Mouse (Mus musculus) CH12.LX (cell line): Measurements from ENCODE around the gene Rsph14.

ENCODE experiments used
- CTCF ChIP-seq, 2 experiments: IDR thresholded peaks in 1 of 2; conservative IDR thresholded peaks in 1 of 2; 2 replicates each; pipeline ENCODE4 v1.5.1; 2011 to 2012; ENCODE audit warnings: low read depth in 2 of 2, low read length in 2 of 2, improper control_type of control experiment in 1 of 2, inconsistent platforms in 1 of 2, mild to moderate bottlenecking in 1 of 2, moderate library complexity in 1 of 2
- MAX ChIP-seq: IDR thresholded peaks from 2 replicates; pipeline ENCODE4 v1.6.1; 2011; ENCODE audit warnings: low read length, improper control_type of control experiment
- NRF1 ChIP-seq: IDR thresholded peaks from 2 replicates; pipeline ENCODE4 v1.6.1; 2014; ENCODE audit warnings: low read depth, mild to moderate bottlenecking, inconsistent platforms, low read length, improper control_type of control experiment, moderate library complexity
- SIN3A ChIP-seq: IDR thresholded peaks from 2 replicates; pipeline ENCODE4 v1.6.1; 2012; ENCODE audit warnings: low read length, improper control_type of control experiment, inconsistent platforms
- TBP ChIP-seq: conservative IDR thresholded peaks from 2 replicates; pipeline ENCODE4 v1.6.1; 2011; ENCODE audit warnings: low read depth, low read length, improper control_type of control experiment
- ZC3H11A ChIP-seq: IDR thresholded peaks from 2 replicates; pipeline ENCODE4 v1.6.1; 2012; ENCODE audit warnings: low read depth, mild to moderate bottlenecking, inconsistent platforms, low read length, improper control_type of control experiment

DNA sequence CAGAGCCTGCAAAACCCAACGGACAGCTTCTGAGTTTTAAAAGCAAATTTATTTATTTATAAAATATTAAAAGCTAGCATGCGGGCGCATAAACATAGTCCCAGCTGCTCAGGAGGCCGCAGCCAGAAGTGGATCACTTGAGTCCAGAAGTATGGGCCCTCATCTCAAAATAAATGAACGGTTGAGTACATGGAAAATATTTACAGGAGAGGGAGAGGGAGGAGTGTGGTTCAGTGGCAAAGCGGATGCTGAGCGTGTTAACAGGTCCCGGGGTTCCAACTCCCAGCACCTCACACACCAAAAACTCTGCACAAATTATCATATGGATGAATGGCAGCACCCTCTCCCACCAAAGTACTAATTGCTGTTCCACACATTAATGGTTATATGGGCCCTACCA lies 25.9 kb upstream of the Rsph14 start:
- TF ChIP-seq ZC3H11A (no peak), NRF1 (no peak), CTCF (conservative IDR thresholded peaks at IDR 0.05 in 1 of 2, IDR thresholded peaks at IDR 0.05 in 1 of 2; ENCODE audit: low read depth in 2 of 2, low read length in 2 of 2) (no peak), SIN3A (no peak), MAX (no peak), TBP (no peak)
